Mouse (Mus musculus) embryonic fibroblast, embryonic 13.5 days (primary cell): Measurements from ENCODE around the gene Dedd.

Source experiments
- CTCF ChIP-seq: IDR thresholded peaks from 2 replicates; pipeline ENCODE4 v1.5.1; 2011; ENCODE audit warnings: mild to moderate bottlenecking, control low read depth, low read length, moderate library complexity, borderline replicate concordance; ENCODE audit not compliant: insufficient read depth
- POLR2A ChIP-seq: IDR thresholded peaks from 2 replicates; pipeline ENCODE4 v1.6.1; 2011; ENCODE audit warnings: low read depth, mild to moderate bottlenecking, control low read depth, low read length, moderate library complexity

DNA sequence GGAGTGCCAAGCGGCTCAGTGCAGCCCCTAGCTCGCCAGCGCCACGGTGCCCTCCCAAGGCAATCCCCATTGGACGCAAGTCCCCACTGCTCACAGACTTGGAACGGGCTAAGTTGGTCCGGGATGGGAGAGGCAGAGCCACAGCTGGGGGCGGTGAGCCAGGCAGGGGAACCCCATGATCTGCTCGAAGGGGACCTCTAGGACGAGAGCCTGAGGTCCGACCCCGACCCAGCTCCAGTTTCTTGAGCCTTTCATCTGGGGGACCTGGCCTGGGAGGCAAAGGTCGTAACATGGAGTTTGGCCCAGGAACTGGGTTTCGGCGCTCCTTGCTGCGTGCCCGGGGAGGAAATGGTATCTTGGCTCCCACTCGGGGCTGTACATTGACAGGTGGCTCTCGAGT lies 42.4 kb upstream of the Dedd start:
- TF ChIP-seq CTCF: no peak
- no peak for TF ChIP-seq POLR2A
